Mouse (Mus musculus): ENCODE results near the gene D2hgdh.

DNA sequence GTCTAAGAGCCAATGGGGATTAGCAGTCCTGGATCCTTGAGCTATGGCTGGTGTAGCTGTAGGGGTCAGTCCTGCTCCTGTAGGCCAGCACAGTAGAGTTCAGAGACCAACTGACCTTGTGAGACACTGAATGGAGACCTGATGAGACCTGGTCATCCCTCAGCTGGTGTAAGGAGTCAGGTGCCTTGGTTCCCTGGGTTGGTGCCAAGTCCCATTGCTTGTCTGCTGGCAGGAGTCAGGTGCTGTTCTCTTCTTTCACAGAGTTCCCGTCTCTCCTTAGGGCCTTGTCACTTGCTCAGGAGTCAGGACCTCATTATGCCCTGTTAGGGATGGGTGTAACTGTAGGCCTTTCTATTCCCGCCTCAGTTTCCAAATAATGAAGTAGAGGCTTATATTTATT lies 37.8 kb upstream of the D2hgdh start:
- no peak for TF ChIP-seq CTCF (conservative IDR thresholded peaks at IDR 0.05; ENCODE audit: insufficient read depth, insufficient read length, low read depth, low read length)
- TF ChIP-seq POLR2A (IDR thresholded peaks at IDR 0.05; ENCODE audit: low read depth, low read length): no peak
